Mouse (Mus musculus) G1E (cell line): Measurements from ENCODE around the gene Trib2. TPM values are rescaled to one million over a fixed set of nuclear protein-coding genes. Genes with fewer than 3 reads are reported as not detected.

Experiments
- ATAC-seq: 2 replicates; pipeline ENCODE4 v1.8.0; 2016; ENCODE audit warnings: mild to moderate bottlenecking; ENCODE audit not compliant: insufficient number of reproducible peaks, poor library complexity, low FRiP score, severe bottlenecking; ENCODE audit errors: extremely low read depth
- DNase-seq: peaks from one replicate; pipeline ENCODE4 v3.0.0; 2012; ENCODE audit warnings: low spot score
- H3K27me3 ChIP-seq: 2 replicates; pipeline ENCODE4 v1.6.1; 2012; ENCODE audit warnings: mild to moderate bottlenecking, low read length, inconsistent platforms; ENCODE audit not compliant: insufficient read depth
- H3K36me3 ChIP-seq: replicated peaks from 2 replicates; pipeline ENCODE3; 2012; ENCODE audit warnings: mild to moderate bottlenecking, inconsistent platforms
- H3K4me1 ChIP-seq: 2 replicates; pipeline ENCODE4 v1.6.1; 2012; ENCODE audit warnings: low read depth, low read length, inconsistent platforms, mixed read lengths; ENCODE audit not compliant: insufficient read depth
- H3K4me3 ChIP-seq: 2 replicates; pipeline ENCODE4 v1.5.1; 2012; ENCODE audit warnings: low read depth, mild to moderate bottlenecking, inconsistent platforms, low read length, moderate library complexity, mixed read lengths
- H3K9me3 ChIP-seq: replicated peaks from 2 replicates; pipeline ENCODE4 v1.6.1; 2012; ENCODE audit warnings: inconsistent platforms
- CTCF ChIP-seq: IDR thresholded peaks from 2 replicates; pipeline ENCODE4 v1.5.1; 2012; ENCODE audit warnings: low read depth, low read length, inconsistent platforms, mixed read lengths
- GATA1 ChIP-seq: IDR thresholded peaks from 2 replicates; pipeline ENCODE4 v1.6.1; 2012; ENCODE audit warnings: borderline replicate concordance, low read length, inconsistent platforms, mixed read lengths
- GATA2 ChIP-seq: IDR thresholded peaks from 2 replicates; pipeline ENCODE4 v1.6.1; 2012; ENCODE audit warnings: low read depth, low read length, inconsistent platforms, borderline replicate concordance
- POLR2AphosphoS5 ChIP-seq: IDR thresholded peaks from 2 replicates; pipeline ENCODE4 v1.6.1; 2012; ENCODE audit warnings: low read depth, low read length, inconsistent platforms; ENCODE audit not compliant: insufficient replicate concordance
- TAL1 ChIP-seq: conservative IDR thresholded peaks from 2 replicates; pipeline ENCODE4 v1.6.1; 2012; ENCODE audit warnings: low read depth, low read length, inconsistent platforms, mixed read lengths
- polyA plus RNA-seq: library from polyadenylated mRNA; stranded (reverse); fragments of >175 nt; gene quantifications from 2 replicates; pipeline ENCODE4 v1.2.3, GENCODE M21; 2012
- total RNA-seq, 2 experiments: library from RNA; stranded (forward) in 1 of 2; stranded (reverse) in 1 of 2; fragments of 200-1000 nt in 1 of 2; fragments of >200 nt in 1 of 2; fragmentation: Nextera tagmentation in 1 of 2; gene quantifications; 2 replicates each; pipeline ENCODE4 v1.2.3; 2014 to 2017

Trib2 gene
- total and polyA plus RNA-seq, 3 experiments: 0.11 TPM; not detected in 2

GRCm38 (mm10) chr12:15832674-15833052 is 15.9 kb upstream of the Trib2 start:
- no peaks in the 10 kb centered on the region for H3K4me1 ChIP-seq
- H3K9me3 ChIP-seq: 0 out of 2 replicates have a peak, but pooled peaks cover 2% of the 10 kb centered on the region
- no peak for DNase-seq
- ATAC-seq: no peak
- H3K4me3 ChIP-seq: no peak overlapping the region
- no peaks in the 10 kb centered on the region for H3K27me3 ChIP-seq
- H3K36me3 ChIP-seq: no peaks in the 10 kb centered on the region
- TF ChIP-seq GATA1 (no peak), CTCF (no peak), TAL1 (no peak), GATA2 (no peak), POLR2AphosphoS5 (no peak)

GRCm38 (mm10) chr12:15831941-15832673 is 15.4 kb upstream of the Trib2 start:
- Histone ChIP-seq H3K9me3 (0 out of 2 replicates have a peak, but pooled peaks cover 2% of the 10 kb centered on the region), H3K36me3 (no peaks in the 10 kb centered on the region), H3K4me3 (no peak overlapping the region), H3K27me3 (no peaks in the 10 kb centered on the region), H3K4me1 (no peaks in the 10 kb centered on the region)
- no peak for DNase-seq
- TF ChIP-seq CTCF (no peak), TAL1 (no peak), GATA2 (no peak), GATA1 (no peak), POLR2AphosphoS5 (no peak)
- no peak for ATAC-seq

- Histone ChIP-seq H3K9me3 (peaks cover 2% of the 10 kb centered on the region; the same call in 1 of the 2 replicates), H3K4me1 (no peaks in the 10 kb centered on the region), H3K36me3 (no peaks in the 10 kb centered on the region), H3K27me3 (no peaks in the 10 kb centered on the region), H3K4me3 (no peak overlapping the region)
- no peak for ATAC-seq
- no peak for DNase-seq
- no peak for TF ChIP-seq POLR2AphosphoS5
- no peak for TF ChIP-seq GATA1
- no peak for TF ChIP-seq CTCF
- no peak for TF ChIP-seq GATA2
- TF ChIP-seq TAL1: no peak
Observed at GRCm38 (mm10) chr12:15830750-15831149, 14.0 kb upstream of the Trib2 start.

GRCm38 (mm10) chr12:15828815-15829398 is 12.2 kb upstream of the Trib2 start:
- ATAC-seq: no peak
- H3K4me1 ChIP-seq: no peaks in the 10 kb centered on the region

GRCm38 (mm10) chr12:15821019-15821418 is 4.3 kb upstream of the Trib2 start:
- ATAC-seq: no peak
- Histone ChIP-seq H3K4me1 (no peaks in the 10 kb centered on the region), H3K27me3 (no peaks in the 10 kb centered on the region), H3K9me3 (peaks cover 10% of the 10 kb centered on the region), H3K4me3 (no peak overlapping the region), H3K36me3 (no peaks in the 10 kb centered on the region)
- no peak for DNase-seq
- TF ChIP-seq TAL1 (no peak), GATA2 (no peak), POLR2AphosphoS5 (no peak), CTCF (no peak), GATA1 (no peak)

More at GRCm38 (mm10) chr12:15828815-15829398, 12.2 kb upstream of the Trib2 start:
- no peak for DNase-seq
- TF ChIP-seq POLR2AphosphoS5: no peak
- no peak for TF ChIP-seq CTCF
- no peak for TF ChIP-seq TAL1
- TF ChIP-seq GATA1: no peak
- no peak for TF ChIP-seq GATA2
- no peaks in the 10 kb centered on the region for H3K36me3 ChIP-seq
- H3K9me3 ChIP-seq: peaks cover 2% of the 10 kb centered on the region; the same call in 1 of the 2 replicates
- no peaks in the 10 kb centered on the region for H3K27me3 ChIP-seq
- no peak overlapping the region for H3K4me3 ChIP-seq

GRCm38 (mm10) chr12:15817365-15817764 is 643 bp upstream of the Trib2 start:
- H3K27me3 ChIP-seq: no peaks in the 10 kb centered on the region
- TF ChIP-seq CTCF (no peak), TAL1 (no peak), POLR2AphosphoS5 (no peak), GATA1 (no peak), GATA2 (no peak)
- H3K9me3 ChIP-seq: peaks cover 18% of the 10 kb centered on the region
- H3K4me1 ChIP-seq: no peaks in the 10 kb centered on the region
- DNase-seq: no peak
- H3K4me3 ChIP-seq: no peak overlapping the region
- ATAC-seq: no peak
- no peaks in the 10 kb centered on the region for H3K36me3 ChIP-seq
